Mouse (Mus musculus) gastrocnemius, postnatal 4 days (tissue): ENCODE data around the gene Mical3. TPM values are rescaled to one million over a fixed set of nuclear protein-coding genes. Genes with fewer than 3 reads are reported as not detected.
"Not testable (repeated sequence)": the region's sequence is repeated elsewhere in the genome, so short reads cannot be mapped to it uniquely, and the experiment has no call there.

ENCODE experiments used
- DNase-seq, 2 experiments: peaks; one replicate each; pipeline ENCODE4 v3.0.0; 2021 to 2022; ENCODE audit warnings: low spot score in 2 of 2, mixed read lengths in 2 of 2
- total RNA-seq, 2 experiments: library from RNA; stranded (reverse); gene quantifications; 2 replicates each; pipeline ENCODE4 v1.2.3; 2021

Gene Mical3
- total RNA-seq, 2 experiments from 2014 or later, result 99.9 to 103 TPM

GRCm38 (mm10) chr6:120907876-120908597 lies 222.8 kb downstream of the Mical3 start:
- not testable (repeated sequence) for DNase-seq

GRCm38 (mm10) chr6:120906521-120906920 lies 224.3 kb downstream of the Mical3 start:
- no peak for DNase-seq

GRCm38 (mm10) chr6:120905111-120905510 lies 225.7 kb downstream of the Mical3 start:
- DNase-seq, result no peak

GRCm38 (mm10) chr6:120903961-120904360 lies 226.8 kb downstream of the Mical3 start:
- no peak for DNase-seq

- DNase-seq, result no peak
These were observed 227.3 kb downstream of the Mical3 start for GRCm38 (mm10) chr6:120903450-120903912.

- DNase-seq, result no peak
These were observed 228.8 kb downstream of the Mical3 start for GRCm38 (mm10) chr6:120901776-120902645.

- DNase-seq, result peak in 1 of 2 experiments; percentile 36
These were observed 232.5 kb downstream of the Mical3 start for GRCm38 (mm10) chr6:120898188-120898833.

GRCm38 (mm10) chr6:120894524-120894923 lies 236.3 kb downstream of the Mical3 start:
- DNase-seq, result no peak

- no peak for DNase-seq
These were observed 236.7 kb downstream of the Mical3 start for GRCm38 (mm10) chr6:120894089-120894488.

GRCm38 (mm10) chr6:120886696-120887095 lies 244.1 kb downstream of the Mical3 start:
- DNase-seq, result no peak

GRCm38 (mm10) chr6:120884436-120884835 lies 246.4 kb downstream of the Mical3 start:
- no peak for DNase-seq

Other genes with a start within 250 kb of the Mical3 start
- 1 to 10 TPM; 4.7 to 4.8 TPM for gene Bid, start 214.1 kb downstream of the Mical3 start, total RNA-seq
- 1 to 10 TPM; 5.8 to 6.1 TPM for gene Pex26, start 52.7 kb upstream of the Mical3 start, total RNA-seq
- 10 to 100 TPM; 26.4 to 36.8 TPM for gene Tuba8, start 79.7 kb upstream of the Mical3 start, total RNA-seq
- 1 to 10 TPM; 1.0 to 1.2 TPM for gene Usp18, start 114.9 kb upstream of the Mical3 start, total RNA-seq
- 10 to 100 TPM; 20.4 to 26.4 TPM for gene Slc6a13, start 169.2 kb upstream of the Mical3 start, total RNA-seq
- gene Slc6a12, start 212.1 kb upstream of the Mical3 start, total RNA-seq, result under 1 TPM; 0.10 to 0.54 TPM